In the genomic region with DNA sequence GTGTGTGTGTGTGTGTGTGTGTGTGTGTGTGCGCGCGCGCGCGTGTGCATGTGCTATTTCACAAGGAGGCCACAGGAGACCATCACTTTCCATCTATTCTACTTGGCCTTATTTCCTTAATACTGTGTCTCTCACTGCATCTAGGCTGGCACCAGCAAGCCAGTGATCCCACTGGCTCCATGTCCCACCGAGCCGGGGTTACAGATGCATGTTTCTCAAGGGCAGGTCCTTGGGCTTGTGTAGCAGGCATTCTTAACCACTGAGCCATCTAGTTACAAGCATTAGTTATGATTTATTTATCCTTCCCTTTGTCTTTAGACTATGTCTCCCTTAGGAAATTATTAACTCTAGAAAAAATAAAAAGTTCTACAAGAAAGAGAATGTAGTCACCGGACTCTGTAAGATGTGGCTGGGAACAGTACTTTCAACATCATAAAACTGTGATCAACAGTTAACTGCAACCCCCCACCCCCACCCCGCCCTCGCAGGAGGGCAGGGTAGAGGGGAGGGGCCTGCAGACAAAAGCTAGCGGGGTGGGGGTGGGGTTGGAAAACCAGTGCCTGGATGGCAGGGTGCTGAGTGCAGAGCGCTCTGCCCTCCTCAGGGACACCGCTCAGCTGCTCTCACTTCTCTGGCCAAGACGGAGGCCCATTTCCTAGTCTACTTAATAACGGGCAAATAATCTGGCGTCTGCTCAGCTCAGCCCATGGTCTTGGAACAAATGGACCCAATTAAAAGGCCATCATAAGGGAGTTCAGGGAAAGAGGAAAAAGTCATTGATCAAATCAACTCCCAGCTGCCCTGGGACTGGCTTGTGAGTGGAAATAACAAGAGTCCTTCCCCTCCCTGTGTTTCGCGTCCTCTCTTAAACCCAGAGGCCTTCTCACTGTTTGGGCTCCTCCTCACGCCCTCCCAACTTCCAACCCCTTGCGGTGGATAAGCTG, we compare ENCODE assay signal across 8 mouse cellular contexts. TPM values are rescaled to one million over a fixed set of nuclear protein-coding genes. Genes with fewer than 3 reads are reported as not detected.
A peak's percentile ranks its signal among the peaks of the same experiment; 100 is the strongest.
DNase-seq lines count a peak whose midpoint lies in the region; ATAC-seq lines count a peak whose summit lies in the region.

No protein-coding gene starts in this region.

- ATAC-seq in midbrain, embryonic 11.5 days (ENCODE audit: low FRiP score): peak; percentile 70
- ATAC-seq in midbrain, embryonic 16.5 days: no peak
- ATAC-seq in midbrain, embryonic 15.5 days (replicated peaks): 0 out of 2 replicates have a peak, but pooled peaks have one; percentile 37

- WGBS in midbrain, embryonic 11.5 days: 36% methylated on average over 21 of the region's 21 CpGs
- 35% methylated on average over 21 of the region's 21 CpGs for WGBS in midbrain, embryonic 16.5 days
- 30% methylated on average over 21 of the region's 21 CpGs for WGBS in limb, embryonic 10.5 days
- WGBS in midbrain, embryonic 15.5 days: 38% methylated on average over 21 of the region's 21 CpGs

- H3K27me3 ChIP-seq in midbrain, embryonic 11.5 days (ENCODE audit: control insufficient read depth, insufficient read depth, low read length): no peaks in the 10 kb centered on the region
- no peaks in the 10 kb centered on the region for H3K27me3 ChIP-seq in midbrain, embryonic 16.5 days (ENCODE audit: control insufficient read depth, insufficient read depth, low read depth, low read length)
- no peaks in the 10 kb centered on the region for H3K27me3 ChIP-seq in limb, embryonic 10.5 days (ENCODE audit: low read depth, poor library complexity, severe bottlenecking)
- H3K27me3 ChIP-seq in midbrain, embryonic 15.5 days (replicated peaks): no peaks in the 10 kb centered on the region

- no peak overlapping the region for H3K9ac ChIP-seq in midbrain, embryonic 11.5 days (ENCODE audit: low read length)
- no peak overlapping the region for H3K9ac ChIP-seq in midbrain, embryonic 16.5 days (ENCODE audit: low read depth, low read length)
- no peak overlapping the region for H3K9ac ChIP-seq in midbrain, embryonic 15.5 days

- no peak overlapping the region for H3K4me3 ChIP-seq in midbrain, embryonic 11.5 days (ENCODE audit: low read depth, low read length)
- no peak overlapping the region for H3K4me3 ChIP-seq in midbrain, embryonic 16.5 days (ENCODE audit: low read depth, low read length)
- peak overlapping the region; percentile 31 for H3K4me3 ChIP-seq in limb, embryonic 10.5 days
- H3K4me3 ChIP-seq in midbrain, embryonic 15.5 days: no peak overlapping the region

- H3K4me2 ChIP-seq in midbrain, embryonic 11.5 days: no peak overlapping the region
- H3K4me2 ChIP-seq in midbrain, embryonic 16.5 days (ENCODE audit: low read length): no peak overlapping the region
- no peak overlapping the region for H3K4me2 ChIP-seq in midbrain, embryonic 15.5 days

- H3K9me3 ChIP-seq in midbrain, embryonic 11.5 days (ENCODE audit: control insufficient read depth, low read length): no peaks in the 10 kb centered on the region
- no peaks in the 10 kb centered on the region for H3K9me3 ChIP-seq in midbrain, embryonic 16.5 days (replicated peaks; ENCODE audit: control insufficient read depth, low read length, poor library complexity, severe bottlenecking)
- no peaks in the 10 kb centered on the region for H3K9me3 ChIP-seq in limb, embryonic 10.5 days (replicated peaks)
- no peaks in the 10 kb centered on the region for H3K9me3 ChIP-seq in midbrain, embryonic 15.5 days

- peaks cover 6% of the 10 kb centered on the region for H3K4me1 ChIP-seq in midbrain, embryonic 11.5 days (ENCODE audit: control insufficient read depth, insufficient read depth, low read length)
- peaks cover 3% of the 10 kb centered on the region; the same call in 1 of the 2 replicates for H3K4me1 ChIP-seq in midbrain, embryonic 16.5 days (ENCODE audit: control insufficient read depth, insufficient read depth, low read length)
- H3K4me1 ChIP-seq in limb, embryonic 10.5 days: peaks cover 49% of the 10 kb centered on the region
- H3K4me1 ChIP-seq in midbrain, embryonic 15.5 days: 0 out of 2 replicates have a peak, but pooled peaks cover 2% of the 10 kb centered on the region

- peak; percentile 88 for DNase-seq in midbrain, embryonic 11.5 days (ENCODE audit: low spot score, missing footprints)
- DNase-seq in gastrocnemius, postnatal 25 days: peak; percentile 39
- peak; percentile 79 for DNase-seq in limb, embryonic 10.5 days (ENCODE audit: low spot score)
- no peak for DNase-seq in frontal cortex, postnatal 36 days (ENCODE audit: low spot score in 2 of 2)
- DNase-seq in right cerebral cortex, postnatal 25 days: no peak
- DNase-seq in layer of hippocampus, adult 8-10 months (ENCODE audit: low spot score in 2 of 2): no peak

- no peak overlapping the region for H3K27ac ChIP-seq in midbrain, embryonic 11.5 days (ENCODE audit: low read depth, low read length)
- H3K27ac ChIP-seq in midbrain, embryonic 16.5 days (ENCODE audit: low read length): no peak overlapping the region
- peak overlapping the region; percentile 84 for H3K27ac ChIP-seq in limb, embryonic 10.5 days
- H3K27ac ChIP-seq in midbrain, embryonic 15.5 days: no peak overlapping the region

- H3K36me3 ChIP-seq in midbrain, embryonic 11.5 days (ENCODE audit: control insufficient read depth, insufficient read depth, low read length): no peaks in the 10 kb centered on the region
- H3K36me3 ChIP-seq in midbrain, embryonic 16.5 days (ENCODE audit: control insufficient read depth, insufficient read depth, low read length): no peaks in the 10 kb centered on the region
- H3K36me3 ChIP-seq in limb, embryonic 10.5 days: no peaks in the 10 kb centered on the region
- H3K36me3 ChIP-seq in midbrain, embryonic 15.5 days (replicated peaks): no peaks in the 10 kb centered on the region

RNA-seq across cellular contexts. Expression of gene P2ry6, which starts 10.3 kb away (rescaled TPM):
- polyA plus RNA-seq in midbrain, embryonic 11.5 days (2014; fragmentation: Nextera tagmentation; extraction: Ambion mirVana): 1.6 and 2.4 TPM in 2 replicates
- polyA plus RNA-seq in midbrain, embryonic 16.5 days (2015; fragmentation: Nextera tagmentation; extraction: Ambion mirVana): 2.8 and 3.0 TPM in 2 replicates
- 1 to 10 TPM; 1.4 to 1.9 TPM for total RNA-seq in gastrocnemius, postnatal 25 days (2021)
- polyA plus RNA-seq in limb, embryonic 10.5 days (2016; fragmentation: Nextera tagmentation; extraction: Ambion mirVana): 1.1 and 1.6 TPM in 2 replicates
- 3.2 and 3.6 TPM in 2 replicates for polyA plus RNA-seq in midbrain, embryonic 15.5 days (2015; fragmentation: Nextera tagmentation; extraction: Ambion mirVana)
- total RNA-seq in layer of hippocampus, adult 8-10 months (2022): 1 to 10 TPM; 3.1 to 8.7 (median 6.5) TPM

RNA-seq across cellular contexts. Expression of gene P2ry2, which starts 27.9 kb away (rescaled TPM):
- 0.07 TPM in 1 of 2 replicates, not detected in the other for polyA plus RNA-seq in midbrain, embryonic 11.5 days (2014; fragmentation: Nextera tagmentation; extraction: Ambion mirVana)
- polyA plus RNA-seq in midbrain, embryonic 16.5 days (2015; fragmentation: Nextera tagmentation; extraction: Ambion mirVana): 0.21 and 0.22 TPM in 2 replicates
- 10 to 100 TPM; 34.3 to 43.7 TPM for total RNA-seq in gastrocnemius, postnatal 25 days (2021)
- 0.49 and 0.51 TPM in 2 replicates for polyA plus RNA-seq in limb, embryonic 10.5 days (2016; fragmentation: Nextera tagmentation; extraction: Ambion mirVana)
- 0.13 and 0.17 TPM in 2 replicates for polyA plus RNA-seq in midbrain, embryonic 15.5 days (2015; fragmentation: Nextera tagmentation; extraction: Ambion mirVana)
- total RNA-seq in layer of hippocampus, adult 8-10 months (2022): 1 to 10 TPM in 2 of 4 experiments, under 1 TPM in 2; 0.60 to 4.5 (median 1.9) TPM

RNA-seq across cellular contexts. Expression of gene Arhgef17, which starts 52.8 kb away (rescaled TPM):
- polyA plus RNA-seq in midbrain, embryonic 11.5 days (2014; fragmentation: Nextera tagmentation; extraction: Ambion mirVana): 6.8 and 6.9 TPM in 2 replicates
- polyA plus RNA-seq in midbrain, embryonic 16.5 days (2015; fragmentation: Nextera tagmentation; extraction: Ambion mirVana): 13.8 and 17.6 TPM in 2 replicates
- total RNA-seq in gastrocnemius, postnatal 25 days (2021): 10 to 100 TPM; 16.4 to 20.8 TPM
- polyA plus RNA-seq in limb, embryonic 10.5 days (2016; fragmentation: Nextera tagmentation; extraction: Ambion mirVana): 9.6 and 11.0 TPM in 2 replicates
- 13.9 and 14.4 TPM in 2 replicates for polyA plus RNA-seq in midbrain, embryonic 15.5 days (2015; fragmentation: Nextera tagmentation; extraction: Ambion mirVana)
- 100 to 1,000 TPM; 149 to 173 (median 162) TPM for total RNA-seq in layer of hippocampus, adult 8-10 months (2022)

Comparison
In these comparisons a context has a peak if more than half of its experiments do, and no peak if none do; other contexts are left out.
1. DNase-seq: peak in midbrain, embryonic 11.5 days (single experiment), gastrocnemius, postnatal 25 days (single experiment) and limb, embryonic 10.5 days (single experiment); none in frontal cortex, postnatal 36 days (0 of 2), right cerebral cortex, postnatal 25 days (single experiment) and layer of hippocampus, adult 8-10 months (0 of 2).